Comparison of ENCODE assay signal across 22 mouse cellular contexts in the genomic region with DNA sequence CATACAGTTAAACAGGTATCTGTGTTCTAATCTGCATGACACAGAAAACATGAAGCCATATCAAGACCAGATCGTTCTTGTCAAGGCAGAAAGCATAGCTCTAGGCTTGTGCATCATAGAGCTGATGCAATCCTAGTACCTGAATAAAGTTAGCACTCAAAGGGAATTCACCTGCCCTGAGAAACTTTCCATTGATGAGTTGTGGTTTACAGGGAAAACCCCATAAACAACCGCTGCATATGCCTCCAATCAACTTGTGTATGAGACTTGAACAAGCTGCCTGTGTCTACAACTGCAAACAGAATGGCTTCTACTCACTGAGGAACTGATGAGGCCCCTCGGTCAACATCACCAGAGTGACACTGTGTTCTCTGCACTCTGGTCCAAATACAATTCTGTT.
"Had no signal": no experiment of that assay in that cellular context is flagged by ENCODE, and none has a peak within 500 bp of the region (broad histone marks: within the 10 kb centered on the region; RNA-seq: fewer than 3 reads in every experiment).

No protein-coding gene starts in this region.

- H3K4me3 ChIP-seq: heart, embryonic 10.5 days; heart, embryonic 12.5 days; hindbrain, embryonic 10.5 days; hindbrain, embryonic 12.5 days; intestine, embryonic 15.5 days; layer of hippocampus, adult 2 months; left cerebral cortex, adult 2 months; limb, embryonic 10.5 days; limb, embryonic 12.5 days; liver, embryonic 12.5 days had no signal

- DNase-seq: gastrocnemius, postnatal 10 days; gastrocnemius, postnatal 25 days; heart, adult 18-20 months; heart, postnatal 10 days; heart, postnatal 4 days; kidney, adult 18-20 months; kidney, adult 8-10 months; kidney, postnatal 10 days; kidney, postnatal 25 days; kidney, postnatal 4 days had no signal

- H3K9me3 ChIP-seq: heart, embryonic 10.5 days; heart, embryonic 12.5 days; hindbrain, embryonic 10.5 days; hindbrain, embryonic 12.5 days; intestine, embryonic 15.5 days; limb, embryonic 10.5 days; limb, embryonic 12.5 days; liver, embryonic 12.5 days had no signal

- H3K9ac ChIP-seq: heart, embryonic 12.5 days; hindbrain, embryonic 12.5 days; hindbrain, embryonic 14.5 days; intestine, embryonic 15.5 days; limb, embryonic 12.5 days; liver, embryonic 12.5 days; liver, embryonic 14.5 days had no signal

- H3K36me3 ChIP-seq: heart, embryonic 10.5 days; heart, embryonic 12.5 days; hindbrain, embryonic 10.5 days; hindbrain, embryonic 12.5 days; intestine, embryonic 15.5 days; limb, embryonic 10.5 days; limb, embryonic 12.5 days; liver, embryonic 12.5 days had no signal

- H3K27ac ChIP-seq: heart, embryonic 10.5 days; hindbrain, embryonic 10.5 days; hindbrain, embryonic 12.5 days; hindbrain, embryonic 14.5 days; intestine, embryonic 15.5 days; layer of hippocampus, adult 2 months; left cerebral cortex, adult 2 months; limb, embryonic 10.5 days; limb, embryonic 12.5 days; liver, embryonic 12.5 days; liver, embryonic 14.5 days had no signal

- H3K4me2 ChIP-seq: heart, embryonic 12.5 days; hindbrain, embryonic 12.5 days; hindbrain, embryonic 14.5 days; intestine, embryonic 15.5 days; limb, embryonic 12.5 days; liver, embryonic 12.5 days had no signal

- H3K27me3 ChIP-seq: heart, embryonic 12.5 days; hindbrain, embryonic 12.5 days; intestine, embryonic 15.5 days; limb, embryonic 12.5 days; liver, embryonic 12.5 days had no signal

- H3K4me1 ChIP-seq: heart, embryonic 10.5 days; heart, embryonic 12.5 days; hindbrain, embryonic 10.5 days; hindbrain, embryonic 12.5 days; intestine, embryonic 15.5 days; limb, embryonic 10.5 days; limb, embryonic 12.5 days; liver, embryonic 12.5 days had no signal
